Mouse (Mus musculus): ENCODE results near the gene Lat. TPM values are rescaled to one million over a fixed set of nuclear protein-coding genes. Genes with fewer than 3 reads are reported as not detected.
"Not testable (repeated sequence)": the region's sequence is repeated elsewhere in the genome, so short reads cannot be mapped to it uniquely, and the experiment has no call there.

The Lat gene
- polyA plus RNA-seq, 1 experiment from 2014 or later = 1.9 TPM

DNA sequence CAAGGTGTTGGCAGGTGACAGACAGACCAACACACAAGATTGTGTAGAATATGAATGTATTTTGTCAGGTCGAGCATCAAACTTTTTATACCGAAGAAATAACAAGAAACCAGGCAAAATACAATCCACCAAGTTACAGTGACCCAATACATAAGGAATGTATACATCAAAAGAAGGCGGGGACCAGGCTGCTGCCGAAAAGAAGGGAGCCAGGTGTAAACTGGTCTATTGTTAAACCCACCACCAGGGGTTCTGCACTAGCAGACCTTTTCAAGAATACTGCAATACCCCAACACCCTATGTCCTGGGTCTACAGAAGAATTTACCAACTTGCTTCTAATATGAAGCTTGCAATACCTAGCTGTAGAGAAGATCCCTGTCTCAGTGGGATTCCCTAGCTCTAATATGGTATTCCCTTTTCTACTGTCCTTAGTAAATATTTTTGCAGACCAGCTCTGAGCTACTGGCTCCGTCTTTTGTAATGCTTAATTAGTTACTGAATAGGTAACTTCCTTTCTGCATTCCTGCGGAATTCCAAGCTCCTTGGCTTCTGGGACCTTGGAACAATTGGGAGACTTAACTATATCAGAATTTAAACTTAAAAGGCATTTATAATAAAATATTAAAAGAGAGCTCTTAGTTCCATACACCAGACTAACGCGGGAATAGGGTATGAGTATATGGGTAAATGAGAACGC, 43.6 kb downstream of the Lat start:
- not testable (repeated sequence) for H3K9me3 ChIP-seq (replicated peaks); H3K36me3 ChIP-seq (ENCODE audit: poor library complexity, severe bottlenecking); H3K4me1 ChIP-seq; H3K27ac ChIP-seq; H3K9ac ChIP-seq; H3K4me2 ChIP-seq; ATAC-seq; H3K4me3 ChIP-seq
- WGBS = 13% methylated on average over 9 of the region's 9 CpGs
- peaks cover 18% of the 10 kb centered on the region for H3K27me3 ChIP-seq

DNA sequence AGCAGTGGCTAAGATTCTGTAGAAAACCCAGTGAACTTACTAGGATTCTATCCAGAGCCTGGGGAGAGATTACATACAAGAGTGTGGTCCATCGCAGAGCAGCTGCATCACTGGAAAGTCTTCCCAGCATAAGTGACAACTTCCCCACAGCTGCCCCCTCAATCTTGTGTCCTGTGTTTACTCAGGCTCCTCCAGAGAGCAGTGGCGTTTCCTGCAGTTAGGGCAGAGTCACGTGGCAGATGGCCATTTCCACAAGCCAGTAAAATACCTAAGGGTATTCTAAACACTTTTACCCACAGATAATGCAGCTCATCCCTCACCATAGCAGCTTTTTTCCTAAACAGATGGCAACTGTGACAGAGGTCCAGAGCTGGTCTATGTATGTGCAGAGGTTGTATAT, 44.6 kb downstream of the Lat start:
- H3K4me1 ChIP-seq = no peaks in the 10 kb centered on the region
- H3K9me3 ChIP-seq (replicated peaks) = no peaks in the 10 kb centered on the region
- ATAC-seq = no peak
- peaks cover 18% of the 10 kb centered on the region for H3K27me3 ChIP-seq
- no peak overlapping the region for H3K4me2 ChIP-seq
- 58% methylated on average over 3 of the region's 3 CpGs for WGBS
- no peaks in the 10 kb centered on the region for H3K36me3 ChIP-seq (ENCODE audit: poor library complexity, severe bottlenecking)
- no peak overlapping the region for H3K4me3 ChIP-seq
- no peak overlapping the region for H3K9ac ChIP-seq
- no peak overlapping the region for H3K27ac ChIP-seq

DNA sequence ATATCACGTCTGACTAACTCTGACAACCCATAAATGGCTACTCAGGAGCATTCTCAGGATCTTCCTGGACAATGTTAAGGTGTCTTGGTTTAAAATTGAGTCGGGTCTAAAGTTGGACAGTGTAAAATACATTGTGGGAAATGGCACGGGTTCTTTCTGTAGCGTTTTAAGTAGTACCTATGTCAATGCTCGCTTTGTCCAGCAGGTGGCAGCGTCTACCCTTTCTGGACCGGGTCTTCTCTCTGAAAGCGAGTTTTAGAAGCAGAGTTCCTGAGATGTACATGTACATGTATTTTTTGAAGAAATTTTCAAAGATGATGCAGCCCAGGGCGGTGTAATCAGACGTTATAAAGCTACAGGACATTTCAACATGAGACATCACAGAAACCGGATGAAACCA, 45.6 kb downstream of the Lat start:
- 8% methylated on average over 11 of the region's 11 CpGs for WGBS

DNA sequence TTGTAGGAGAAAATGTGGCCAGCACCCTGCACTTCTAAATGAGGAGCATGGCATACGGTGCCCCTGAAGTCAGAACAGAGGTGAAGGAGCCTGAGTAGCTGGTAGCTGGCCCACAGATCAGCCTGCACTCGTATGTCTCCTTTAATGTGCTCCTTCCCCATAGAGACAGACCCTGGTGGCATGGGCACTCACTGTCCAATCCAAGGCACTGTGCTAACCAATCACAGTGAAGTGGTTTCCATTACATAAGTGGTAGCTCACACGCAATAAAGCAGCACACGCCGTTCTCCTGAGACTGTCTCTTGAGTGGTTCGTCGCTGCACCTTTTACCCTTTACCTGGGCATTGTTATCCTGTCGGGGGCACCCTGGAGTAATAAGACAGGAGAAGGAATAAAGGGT, 55.1 kb downstream of the Lat start:
- H3K9ac ChIP-seq = no peak overlapping the region
- no peak overlapping the region for H3K4me3 ChIP-seq
- H3K4me2 ChIP-seq = no peak overlapping the region
- H3K9me3 ChIP-seq (replicated peaks) = no peaks in the 10 kb centered on the region; the same call in 1 of the 2 replicates
- no peak for ATAC-seq
- H3K27me3 ChIP-seq = no peaks in the 10 kb centered on the region
- H3K36me3 ChIP-seq (ENCODE audit: poor library complexity, severe bottlenecking) = no peaks in the 10 kb centered on the region
- H3K4me1 ChIP-seq = no peaks in the 10 kb centered on the region
- WGBS = 77% methylated on average over 8 of the region's 8 CpGs
- H3K27ac ChIP-seq = no peak overlapping the region

More for the DNA sequence above, 45.6 kb downstream of the Lat start:
- Histone ChIP-seq H3K9me3 (replicated peaks) (no peaks in the 10 kb centered on the region), H3K4me1 (no peaks in the 10 kb centered on the region), H3K36me3 (ENCODE audit: poor library complexity, severe bottlenecking) (no peaks in the 10 kb centered on the region), H3K9ac (no peak overlapping the region), H3K4me3 (no peak overlapping the region), H3K27ac (no peak overlapping the region), H3K27me3 (peaks cover 18% of the 10 kb centered on the region), H3K4me2 (no peak overlapping the region)
- no peak for ATAC-seq

Small RNA genes within 50 kb of the gene (microRNA-seq; reads per million reads assigned to microRNA genes)
- gene Mir7058 = not detected

Other genes starting within 250 kb of the Lat start
- 47.7 and 54.6 TPM in 2 replicates for gene Xpo6, start 169.1 kb downstream of the Lat start, polyA plus RNA-seq (2015; fragmentation: Nextera tagmentation; extraction: Ambion mirVana)
- 212 and 215 TPM in 2 replicates for gene Sbk1, start 97.0 kb downstream of the Lat start, polyA plus RNA-seq (2015; fragmentation: Nextera tagmentation; extraction: Ambion mirVana)
- 58.6 and 69.2 TPM in 2 replicates for gene Spns1, start 7.9 kb upstream of the Lat start, polyA plus RNA-seq (2015; fragmentation: Nextera tagmentation; extraction: Ambion mirVana)
- 3.0 and 4.5 TPM in 2 replicates for gene Nfatc2ip, start 27.2 kb upstream of the Lat start, polyA plus RNA-seq (2015; fragmentation: Nextera tagmentation; extraction: Ambion mirVana)
- not detected in 2 replicates for gene Cd19, start 45.3 kb upstream of the Lat start, polyA plus RNA-seq (2015; fragmentation: Nextera tagmentation; extraction: Ambion mirVana)
- 18.7 and 22.4 TPM in 2 replicates for gene Rabep2, start 59.2 kb upstream of the Lat start, polyA plus RNA-seq (2015; fragmentation: Nextera tagmentation; extraction: Ambion mirVana)
- 0.19 and 0.32 TPM in 2 replicates for gene Atp2a1, start 93.5 kb upstream of the Lat start, polyA plus RNA-seq (2015; fragmentation: Nextera tagmentation; extraction: Ambion mirVana)
- 55.8 and 61.6 TPM in 2 replicates for gene Sh2b1, start 105.9 kb upstream of the Lat start, polyA plus RNA-seq (2015; fragmentation: Nextera tagmentation; extraction: Ambion mirVana)
- gene Tufm, start 117.8 kb upstream of the Lat start, polyA plus RNA-seq (2015; fragmentation: Nextera tagmentation; extraction: Ambion mirVana) = 114 and 123 TPM in 2 replicates
- gene Atxn2l, start 133.9 kb upstream of the Lat start, polyA plus RNA-seq (2015; fragmentation: Nextera tagmentation; extraction: Ambion mirVana) = 52.4 and 60.0 TPM in 2 replicates
- 209 and 212 TPM in 2 replicates for gene Eif3c, start 196.8 kb upstream of the Lat start, polyA plus RNA-seq (2015; fragmentation: Nextera tagmentation; extraction: Ambion mirVana)
- 0.38 and 0.46 TPM in 2 replicates for gene Apobr, start 215.4 kb upstream of the Lat start, polyA plus RNA-seq (2015; fragmentation: Nextera tagmentation; extraction: Ambion mirVana)
- 26.3 and 30.8 TPM in 2 replicates for gene Cln3, start 216.2 kb upstream of the Lat start, polyA plus RNA-seq (2015; fragmentation: Nextera tagmentation; extraction: Ambion mirVana)
- not detected in 2 replicates for gene Il27, start 225.4 kb upstream of the Lat start, polyA plus RNA-seq (2015; fragmentation: Nextera tagmentation; extraction: Ambion mirVana)